Mouse (Mus musculus): ENCODE results near the gene Mylk2.

The Mylk2 gene

DNA sequence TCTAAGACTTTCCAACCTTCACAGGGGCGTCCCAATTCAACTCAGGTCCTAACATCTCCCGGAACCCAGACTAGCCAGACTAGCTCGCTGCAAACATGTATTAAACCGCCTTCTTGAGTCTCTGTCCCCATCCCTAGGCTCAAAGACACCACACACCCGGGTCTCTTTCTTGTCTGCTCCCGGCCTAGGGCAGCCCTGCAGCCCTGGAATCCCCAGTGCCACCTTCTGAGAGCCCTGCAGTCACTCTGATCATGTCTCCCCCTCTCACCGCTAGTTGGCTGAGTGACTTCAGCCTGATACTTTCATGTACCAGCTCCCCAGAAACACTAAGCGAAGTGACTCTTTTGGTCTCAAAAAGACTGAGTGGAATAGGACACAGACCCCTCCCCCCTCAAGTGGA lies 32.4 kb downstream of the Mylk2 start:
- no peak for DNase-seq (ENCODE audit: low read depth, low spot score)

- no peak for DNase-seq (ENCODE audit: low read depth, low spot score)
Measured at GRCm38 (mm10) chr2:152944013-152944412, 32.9 kb downstream of the Mylk2 start.

GRCm38 (mm10) chr2:152947098-152947497 lies 35.9 kb downstream of the Mylk2 start:
- DNase-seq (ENCODE audit: low read depth, low spot score): no peak

- no peak for DNase-seq (ENCODE audit: low read depth, low spot score)
Measured at GRCm38 (mm10) chr2:152948438-152949020, 37.4 kb downstream of the Mylk2 start.

DNA sequence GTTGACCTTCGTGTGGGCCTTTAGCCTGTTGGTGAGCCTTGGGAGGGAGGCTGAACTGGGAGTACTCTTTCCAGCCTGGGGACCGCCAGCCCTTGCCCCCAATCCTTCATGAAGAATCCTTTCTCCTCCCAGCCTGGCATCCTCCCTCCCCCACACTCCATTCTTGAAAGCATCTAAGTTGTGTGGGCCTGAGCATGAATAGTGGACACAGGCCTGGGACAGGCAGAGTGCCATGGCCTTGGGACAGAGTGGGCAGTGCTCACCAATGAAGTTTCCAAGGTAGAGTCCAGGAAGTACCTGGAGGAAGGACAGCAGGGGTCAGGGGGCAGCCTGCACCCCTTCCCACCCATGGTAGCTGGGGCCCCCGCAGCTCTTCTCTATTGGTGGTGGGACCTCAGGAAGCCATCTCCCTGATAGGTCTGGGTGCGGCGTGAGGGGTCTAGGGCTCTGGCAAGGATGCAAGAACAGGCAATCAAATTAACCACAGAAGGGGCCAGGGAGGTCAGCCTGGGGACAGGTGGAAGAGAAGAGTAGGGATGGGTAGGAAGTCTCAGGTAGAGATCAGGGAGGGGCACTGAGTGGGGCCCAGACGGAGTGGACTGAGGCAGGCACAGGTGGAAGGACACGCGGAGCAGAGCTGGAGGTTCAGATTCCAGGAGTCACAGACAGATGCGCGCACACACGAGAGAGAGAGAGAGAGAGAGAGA lies 39.4 kb downstream of the Mylk2 start:
- no peak for DNase-seq (ENCODE audit: low read depth, low spot score)

DNA sequence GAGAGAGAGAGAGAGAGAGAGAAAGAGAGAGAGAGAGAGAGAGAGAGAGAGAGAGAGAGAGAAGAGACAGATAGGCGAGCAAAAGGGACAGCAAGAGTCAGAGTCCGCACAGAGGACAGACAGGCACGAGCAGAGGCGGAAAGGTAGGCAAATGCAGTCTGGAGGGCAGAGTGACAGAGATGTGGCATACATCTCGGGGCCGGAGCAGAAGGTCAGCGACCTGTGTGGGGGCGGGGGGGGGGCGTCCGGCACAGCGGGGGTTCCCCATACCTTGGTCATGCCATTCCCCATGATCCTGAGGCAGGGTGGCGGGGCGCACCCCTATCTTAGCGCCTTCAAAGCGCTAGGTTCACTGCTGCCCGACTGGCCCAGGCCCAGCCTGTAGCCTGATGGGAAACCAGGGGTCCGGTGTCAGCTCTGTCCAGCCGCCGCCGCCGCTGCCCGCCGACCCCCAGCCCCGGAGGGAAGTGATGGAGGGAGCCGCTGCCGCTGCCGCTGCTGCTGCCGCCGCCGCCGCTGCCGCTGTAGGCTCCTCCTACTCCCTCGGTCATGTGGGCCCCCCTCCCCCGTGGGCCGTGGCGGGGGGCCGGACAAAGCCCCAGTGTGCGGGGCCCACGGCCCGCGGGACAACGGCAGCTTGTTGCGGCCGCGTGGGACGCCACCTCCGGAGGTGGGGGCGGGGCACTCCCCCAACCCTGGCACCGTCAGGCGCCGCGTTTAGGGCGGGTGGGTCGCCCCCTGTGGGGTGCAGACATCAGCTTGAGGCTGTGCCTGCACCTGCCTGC lies 40.1 kb downstream of the Mylk2 start, which contains the start of gene Dusp15:
Gene Dusp15 (minus strand): TSS at position 634 of the 785 bp plus-strand sequence.
- DNase-seq (ENCODE audit: low read depth, low spot score): no peak

DNA sequence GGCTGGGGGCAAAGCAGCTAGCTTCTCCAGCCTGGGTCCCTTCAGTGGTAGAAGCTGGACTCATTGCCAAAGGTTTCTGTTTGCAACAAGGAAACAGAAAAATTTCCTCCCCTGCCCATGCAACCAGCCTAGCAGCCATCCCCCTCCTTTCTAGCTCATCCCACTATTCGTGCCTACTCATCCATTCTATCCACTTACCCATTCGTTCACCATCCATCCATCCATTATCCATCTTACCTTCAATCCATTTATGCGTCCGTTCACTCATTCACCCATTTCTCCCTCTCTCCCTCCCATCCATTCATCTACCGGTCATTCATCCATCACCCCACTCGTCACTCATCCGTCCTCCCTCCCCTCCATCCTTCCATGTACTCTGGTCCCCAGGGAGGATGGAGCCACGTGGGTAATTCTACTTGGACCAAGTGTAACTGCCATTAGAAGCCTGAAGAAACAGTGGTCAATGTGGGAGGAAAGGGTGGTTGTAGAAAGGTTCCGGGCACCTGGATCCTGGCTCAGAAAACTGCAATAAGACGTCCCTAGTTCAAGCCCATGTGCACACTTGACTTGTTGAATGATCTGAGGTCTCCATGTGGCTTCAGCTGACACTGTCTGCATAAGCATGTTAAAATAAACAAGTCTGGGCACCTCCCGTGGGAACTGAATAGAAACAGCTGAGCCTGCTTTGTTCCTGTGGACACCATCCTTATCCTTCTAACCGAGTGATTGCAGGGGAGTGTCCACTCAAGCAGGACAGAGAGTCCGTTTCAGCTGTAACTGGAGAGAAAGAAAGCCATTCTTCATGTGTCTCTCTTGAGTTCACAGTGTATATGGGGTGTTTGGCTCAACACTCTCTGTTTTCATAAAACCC lies 40.9 kb downstream of the Mylk2 start:
- no peak for DNase-seq (ENCODE audit: low read depth, low spot score)

GRCm38 (mm10) chr2:152958116-152958515 lies 47.0 kb downstream of the Mylk2 start:
- no peak for DNase-seq (ENCODE audit: low read depth, low spot score)

DNA sequence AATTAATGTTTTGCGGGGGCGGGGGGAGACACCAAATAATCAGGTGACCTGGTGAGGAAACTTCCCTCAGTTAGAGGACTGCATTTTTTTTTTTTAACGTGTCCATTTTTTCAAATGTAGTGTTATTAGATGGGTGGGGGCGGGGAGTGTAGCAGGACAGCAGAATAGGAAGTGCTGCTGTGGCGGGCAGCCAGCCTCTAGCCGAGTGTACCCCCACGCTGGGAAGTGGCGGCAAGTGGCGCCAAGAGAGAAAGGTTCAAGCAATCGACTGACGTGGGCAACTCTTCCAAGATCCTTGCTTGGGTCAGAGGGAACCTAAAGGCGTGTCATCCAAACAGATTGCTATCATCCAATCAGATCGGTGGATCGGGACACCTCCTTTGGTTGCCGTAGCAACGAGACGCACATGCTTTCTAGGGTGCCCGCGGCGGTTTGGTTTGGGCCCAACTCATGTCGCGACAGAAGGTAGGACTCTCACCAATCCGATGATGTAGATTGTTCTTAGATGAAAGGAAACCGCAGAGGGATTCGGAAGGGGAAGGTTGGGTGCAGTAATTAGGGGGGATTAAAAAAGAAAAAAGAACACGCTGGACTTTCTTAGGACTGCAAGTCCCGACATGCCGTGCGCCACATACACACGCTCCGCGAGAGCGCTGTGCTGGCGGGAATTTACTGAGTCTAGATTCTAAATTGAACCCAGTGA lies 51.1 kb downstream of the Mylk2 start, which contains the start of gene Ttll9:
Gene Ttll9 (plus strand): TSS at position 395 of the 703 bp plus-strand sequence.
- DNase-seq (ENCODE audit: low read depth, low spot score): no peak

- peak; percentile 9 for DNase-seq (ENCODE audit: low read depth, low spot score)
Measured at GRCm38 (mm10) chr2:152965555-152965954, 54.4 kb downstream of the Mylk2 start.
